Mouse (Mus musculus) MEL (cell line): ENCODE results near the gene Nf1.

ENCODE experiments used
- CTCF ChIP-seq, 3 experiments: IDR thresholded peaks in 2 of 3; conservative IDR thresholded peaks in 1 of 3; 2 replicates each; pipeline ENCODE4 v1.5.1; 2011 to 2012; ENCODE audit warnings: low read length in 3 of 3, low read depth in 2 of 3, mild to moderate bottlenecking in 2 of 3, improper control_type of control experiment in 1 of 3, inconsistent platforms in 1 of 3, mixed read lengths in 1 of 3, moderate library complexity in 1 of 3; ENCODE audit not compliant: control insufficient read depth in 1 of 3, insufficient read depth in 1 of 3, poor library complexity in 1 of 3, severe bottlenecking in 1 of 3
- E2F4 ChIP-seq: IDR thresholded peaks from 2 replicates; pipeline ENCODE4 v1.6.1; 2011; ENCODE audit warnings: low read depth, low read length, improper control_type of control experiment, borderline replicate concordance
- EP300 ChIP-seq, 2 experiments: IDR thresholded peaks; 2 replicates each; pipeline ENCODE4 v1.6.1; 2011; ENCODE audit warnings: improper control_type of control experiment in 2 of 2, low read length in 2 of 2, low read depth in 1 of 2, mild to moderate bottlenecking in 1 of 2
- ETS1 ChIP-seq: IDR thresholded peaks from 2 replicates; pipeline ENCODE4 v1.6.1; 2012; ENCODE audit warnings: low read depth, mild to moderate bottlenecking, inconsistent platforms, low read length, improper control_type of control experiment, moderate library complexity
- GATA1 ChIP-seq: IDR thresholded peaks from 2 replicates; pipeline ENCODE4 v1.6.1; 2011; ENCODE audit warnings: low read depth, low read length, improper control_type of control experiment
- JUND ChIP-seq: IDR thresholded peaks from 2 replicates; pipeline ENCODE4 v1.6.1; 2011; ENCODE audit warnings: low read depth, mild to moderate bottlenecking, improper control_type of control experiment, low read length
- KAT2A ChIP-seq: conservative IDR thresholded peaks from 2 replicates; pipeline ENCODE4 v1.6.1; 2012; ENCODE audit warnings: low read depth, low read length, improper control_type of control experiment, inconsistent platforms
- MEF2A ChIP-seq: IDR thresholded peaks from 2 replicates; pipeline ENCODE4 v1.6.1; 2014; ENCODE audit warnings: low read depth, mild to moderate bottlenecking, inconsistent platforms, low read length, improper control_type of control experiment; ENCODE audit not compliant: poor library complexity, insufficient replicate concordance, severe bottlenecking; ENCODE audit errors: extremely low read depth
- POLR2A ChIP-seq, 2 experiments: IDR thresholded peaks; 2 replicates each; pipeline ENCODE4 v1.6.1; 2011 to 2012; ENCODE audit warnings: low read length in 2 of 2, mild to moderate bottlenecking in 2 of 2, control low read depth in 1 of 2, improper control_type of control experiment in 1 of 2, low read depth in 1 of 2, moderate library complexity in 1 of 2; ENCODE audit not compliant: control insufficient read depth in 1 of 2, insufficient read depth in 1 of 2, poor library complexity in 1 of 2
- TAL1 ChIP-seq: IDR thresholded peaks from 2 replicates; pipeline ENCODE4 v1.6.1; 2012; ENCODE audit warnings: mild to moderate bottlenecking, inconsistent platforms, low read length, moderate library complexity, mixed read lengths
- TCF12 ChIP-seq: IDR thresholded peaks from 2 replicates; pipeline ENCODE4 v1.6.1; 2014; ENCODE audit warnings: low read depth, mild to moderate bottlenecking, inconsistent platforms, low read length, improper control_type of control experiment, moderate library complexity
- UBTF ChIP-seq: IDR thresholded peaks from 2 replicates; pipeline ENCODE4 v1.6.1; 2012; ENCODE audit warnings: low read depth, mild to moderate bottlenecking, inconsistent platforms, low read length, improper control_type of control experiment, moderate library complexity, borderline replicate concordance; ENCODE audit not compliant: insufficient read depth
- ZKSCAN1 ChIP-seq: IDR thresholded peaks from 2 replicates; pipeline ENCODE4 v1.6.1; 2012; ENCODE audit warnings: low read depth, mild to moderate bottlenecking, inconsistent platforms, low read length, improper control_type of control experiment, moderate library complexity

GRCm38 (mm10) chr11:79422496-79422895, 83.0 kb downstream of the Nf1 start:
- TF ChIP-seq JUND (no peak), GATA1 (no peak), KAT2A (no peak), CTCF (IDR thresholded peaks at IDR 0.05 in 2 of 3, conservative IDR thresholded peaks at IDR 0.05 in 1 of 3; ENCODE audit: control insufficient read depth in 1 of 3, insufficient read depth in 1 of 3, low read depth in 2 of 3, low read length in 3 of 3, poor library complexity in 1 of 3, severe bottlenecking in 1 of 3) (no peak), POLR2A (IDR thresholded peaks at IDR 0.05; ENCODE audit: control insufficient read depth in 1 of 2, insufficient read depth in 1 of 2, low read depth in 1 of 2, low read length in 2 of 2, poor library complexity in 1 of 2) (no peak), EP300 (IDR thresholded peaks at IDR 0.05; ENCODE audit: low read depth in 1 of 2, low read length in 2 of 2) (no peak), TAL1 (no peak), ZKSCAN1 (no peak), E2F4 (no peak), TCF12 (no peak), UBTF (no peak), ETS1 (no peak), MEF2A (no peak)
